Mouse (Mus musculus): ENCODE data around the gene Gm8677. TPM values are rescaled to one million over a fixed set of nuclear protein-coding genes. Genes with fewer than 3 reads are reported as not detected.
"Not testable (repeated sequence)": the region's sequence is repeated elsewhere in the genome, so short reads cannot be mapped to it uniquely, and the experiment has no call there.

The Gm8677 gene
- polyA plus RNA-seq (2015; fragmentation: Nextera tagmentation; extraction: Ambion mirVana), result not detected in 2 replicates

DNA sequence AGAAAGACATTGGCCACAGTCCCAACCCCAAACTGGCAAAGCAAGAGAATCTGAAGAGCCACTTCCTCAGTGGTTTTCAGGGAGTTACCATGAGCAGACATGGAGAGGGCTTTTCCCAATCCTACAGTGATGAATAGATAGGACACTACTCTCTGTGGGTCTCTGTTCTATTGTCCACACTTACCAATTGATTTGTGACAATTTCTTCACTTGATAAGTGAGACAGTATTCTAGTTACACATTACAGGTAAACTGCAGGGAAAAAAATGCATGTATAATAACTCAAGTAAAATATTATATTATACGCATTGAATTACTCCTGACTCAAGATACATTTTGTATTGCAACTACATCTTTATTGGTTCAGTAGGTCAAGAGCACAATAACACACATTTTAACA is at the start of gene Gm8677:
Gene Gm8677 (minus strand): TSS at position 101 of the 400 bp plus-strand sequence.
- not testable (repeated sequence) for H3K27me3 ChIP-seq (ENCODE audit: insufficient read depth, low read length); H3K9me3 ChIP-seq (replicated peaks; ENCODE audit: low read length); H3K4me1 ChIP-seq (replicated peaks; ENCODE audit: insufficient read depth, low read length); H3K9ac ChIP-seq (ENCODE audit: low read depth, low read length); DNase-seq (ENCODE audit: low spot score); ATAC-seq (replicated peaks; ENCODE audit: low FRiP score, low read depth); H3K36me3 ChIP-seq (ENCODE audit: insufficient read depth, low read length); H3K4me2 ChIP-seq (ENCODE audit: low read length); H3K27ac ChIP-seq; H3K4me3 ChIP-seq (replicated peaks; ENCODE audit: low read depth, low read length)
- no CpG with 5 or more reads among the region's 1 CpGs for WGBS

DNA sequence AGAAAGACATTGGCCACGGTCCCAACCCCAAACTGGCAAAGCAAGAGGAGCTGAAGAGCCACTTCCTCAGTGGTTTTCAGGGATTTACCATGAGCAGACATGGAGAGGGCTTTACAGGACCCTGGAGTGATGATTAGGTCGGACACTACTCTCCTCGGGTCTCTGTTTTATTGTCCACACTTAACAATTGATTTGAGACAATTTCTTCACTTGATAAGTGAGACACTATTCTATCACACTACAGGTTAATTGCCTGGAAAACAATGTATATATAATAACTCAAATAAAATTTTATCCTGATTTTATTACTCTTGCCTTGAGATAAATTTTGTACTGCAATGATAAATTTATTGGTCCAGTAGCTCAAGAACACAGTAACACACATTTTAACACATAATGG is 30.6 kb upstream of the Gm8677 start, which contains the start of gene Gm4201:
Gene Gm4201 (minus strand): TSS at position 101 of the 400 bp plus-strand sequence.
- DNase-seq (ENCODE audit: low spot score); H3K4me1 ChIP-seq (replicated peaks; ENCODE audit: insufficient read depth, low read length); ATAC-seq (replicated peaks; ENCODE audit: low FRiP score, low read depth); H3K9me3 ChIP-seq (replicated peaks; ENCODE audit: low read length); H3K4me3 ChIP-seq (replicated peaks; ENCODE audit: low read depth, low read length); H3K27ac ChIP-seq; H3K36me3 ChIP-seq (ENCODE audit: insufficient read depth, low read length); H3K27me3 ChIP-seq (ENCODE audit: insufficient read depth, low read length); H3K4me2 ChIP-seq (ENCODE audit: low read length); H3K9ac ChIP-seq (ENCODE audit: low read depth, low read length): not testable (repeated sequence)
- WGBS, result no CpG with 5 or more reads among the region's 3 CpGs

DNA sequence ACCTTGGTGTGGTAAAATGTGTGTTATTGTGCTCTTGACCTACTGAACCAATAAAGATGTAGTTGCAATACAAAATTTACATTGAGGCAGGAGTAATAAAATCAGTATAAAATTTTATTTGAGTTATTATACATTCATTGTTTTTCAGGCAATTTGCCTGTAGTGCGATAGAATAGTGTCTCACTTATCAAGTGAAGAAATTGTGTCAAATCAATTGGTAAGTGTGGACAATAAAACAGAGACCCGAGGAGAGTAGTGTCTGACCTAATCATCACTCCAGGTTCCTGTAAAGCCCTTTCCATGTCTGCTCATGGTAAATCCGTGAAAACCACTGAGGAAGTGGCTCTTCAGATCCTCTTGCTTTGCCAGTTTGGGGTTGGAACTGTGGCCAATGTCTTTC is 12.0 kb downstream of the Gm8677 start, which contains the start of gene Vmn1r152:
Gene Vmn1r152 (plus strand): TSS at position 301 of the 400 bp plus-strand sequence.
- not testable (repeated sequence) for H3K27ac ChIP-seq; ATAC-seq (replicated peaks; ENCODE audit: low FRiP score, low read depth); H3K36me3 ChIP-seq (ENCODE audit: insufficient read depth, low read length); H3K4me2 ChIP-seq (ENCODE audit: low read length); H3K4me1 ChIP-seq (replicated peaks; ENCODE audit: insufficient read depth, low read length); H3K9ac ChIP-seq (ENCODE audit: low read depth, low read length); H3K27me3 ChIP-seq (ENCODE audit: insufficient read depth, low read length); H3K4me3 ChIP-seq (replicated peaks; ENCODE audit: low read depth, low read length); H3K9me3 ChIP-seq (replicated peaks; ENCODE audit: low read length); DNase-seq (ENCODE audit: low spot score)
- no CpG with 5 or more reads among the region's 3 CpGs for WGBS

DNA sequence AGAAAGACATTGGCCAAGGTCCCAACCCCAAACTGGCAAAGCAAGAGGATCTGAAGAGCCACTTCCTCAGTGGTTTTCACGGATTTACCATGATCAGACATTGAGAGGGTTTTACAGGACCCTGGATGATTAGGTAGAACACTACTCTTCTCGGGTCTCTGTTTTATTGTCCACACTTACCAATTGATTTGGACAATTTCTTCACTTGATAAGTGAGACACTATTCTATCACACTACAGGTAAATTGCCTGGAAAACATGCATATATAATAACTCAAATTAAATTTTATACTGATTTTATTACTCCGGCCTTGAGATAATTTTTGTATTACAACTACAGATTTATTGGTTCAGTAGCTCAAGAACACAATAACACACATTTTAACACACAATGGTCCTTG is 35.1 kb downstream of the Gm8677 start, which contains the start of gene Vmn1r151:
Gene Vmn1r151 (minus strand): TSS at position 101 of the 400 bp plus-strand sequence.
- not testable (repeated sequence) for ATAC-seq (replicated peaks; ENCODE audit: low FRiP score, low read depth); H3K4me2 ChIP-seq (ENCODE audit: low read length); H3K9me3 ChIP-seq (replicated peaks; ENCODE audit: low read length); H3K4me3 ChIP-seq (replicated peaks; ENCODE audit: low read depth, low read length); H3K27me3 ChIP-seq (ENCODE audit: insufficient read depth, low read length); H3K36me3 ChIP-seq (ENCODE audit: insufficient read depth, low read length); H3K27ac ChIP-seq; H3K9ac ChIP-seq (ENCODE audit: low read depth, low read length); DNase-seq (ENCODE audit: low spot score); H3K4me1 ChIP-seq (replicated peaks; ENCODE audit: insufficient read depth, low read length)
- WGBS, result 17% methylated on average over 1 of the region's 3 CpGs

Other genes starting within 250 kb of the Gm8677 start
- gene Gm4187, start 205.2 kb downstream of the Gm8677 start, polyA plus RNA-seq (2015; fragmentation: Nextera tagmentation; extraction: Ambion mirVana), result not detected in 2 replicates
- gene Gm8660, start 163.8 kb downstream of the Gm8677 start, polyA plus RNA-seq (2015; fragmentation: Nextera tagmentation; extraction: Ambion mirVana), result not detected in 2 replicates
- not detected in 2 replicates for gene Vmn1r148, start 121.3 kb downstream of the Gm8677 start, polyA plus RNA-seq (2015; fragmentation: Nextera tagmentation; extraction: Ambion mirVana)
- not detected in 2 replicates for gene Vmn1r149, start 96.7 kb downstream of the Gm8677 start, polyA plus RNA-seq (2015; fragmentation: Nextera tagmentation; extraction: Ambion mirVana)
- not detected in 2 replicates for gene Gm10665, start 70.8 kb downstream of the Gm8677 start, polyA plus RNA-seq (2015; fragmentation: Nextera tagmentation; extraction: Ambion mirVana)
- gene Vmn1r151, start 35.2 kb downstream of the Gm8677 start, polyA plus RNA-seq (2015; fragmentation: Nextera tagmentation; extraction: Ambion mirVana), result not detected in 2 replicates
- gene Vmn1r152, start 11.9 kb downstream of the Gm8677 start, polyA plus RNA-seq (2015; fragmentation: Nextera tagmentation; extraction: Ambion mirVana), result not detected in 2 replicates
- not detected in 2 replicates for gene Gm4201, start 30.5 kb upstream of the Gm8677 start, polyA plus RNA-seq (2015; fragmentation: Nextera tagmentation; extraction: Ambion mirVana)
- not detected in 2 replicates for gene Gm4565, start 53.2 kb upstream of the Gm8677 start, polyA plus RNA-seq (2015; fragmentation: Nextera tagmentation; extraction: Ambion mirVana)
- gene Vmn1r155, start 123.1 kb upstream of the Gm8677 start, polyA plus RNA-seq (2015; fragmentation: Nextera tagmentation; extraction: Ambion mirVana), result not detected in 2 replicates
- not detected in 2 replicates for gene Gm8693, start 157.4 kb upstream of the Gm8677 start, polyA plus RNA-seq (2015; fragmentation: Nextera tagmentation; extraction: Ambion mirVana)
- gene Gm4567, start 184.8 kb upstream of the Gm8677 start, polyA plus RNA-seq (2015; fragmentation: Nextera tagmentation; extraction: Ambion mirVana), result not detected in 2 replicates
- not detected in 2 replicates for gene Vmn1r157, start 226.8 kb upstream of the Gm8677 start, polyA plus RNA-seq (2015; fragmentation: Nextera tagmentation; extraction: Ambion mirVana)